19 mouse cellular contexts compared by ENCODE assay signal in the genomic region with DNA sequence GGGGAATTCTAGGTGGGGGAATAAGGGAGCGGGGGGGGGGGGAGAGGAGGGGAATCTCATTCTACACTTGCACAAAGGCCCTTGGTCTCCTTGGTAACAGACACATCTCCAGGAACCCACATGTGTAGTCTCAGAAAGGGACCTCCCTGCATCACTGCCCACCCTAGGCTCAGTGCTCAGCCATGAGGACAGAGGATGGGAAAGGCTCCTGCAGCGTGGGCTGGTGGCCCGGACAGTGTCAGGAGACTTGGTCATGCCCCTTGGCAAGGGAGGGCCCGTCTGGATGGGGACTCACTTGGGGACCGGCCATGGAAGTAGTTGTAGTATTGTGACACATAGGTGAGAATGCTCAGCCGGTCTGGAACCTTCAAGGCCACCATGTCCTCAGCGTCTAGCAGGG. TPM values are rescaled to one million over a fixed set of nuclear protein-coding genes. Genes with fewer than 3 reads are reported as not detected.
DNase-seq lines count a peak whose midpoint lies in the region; ATAC-seq and TF ChIP-seq lines count a peak whose summit lies in the region.
"Had no signal": no experiment of that assay in that cellular context is flagged by ENCODE, and none has a peak within 500 bp of the region (broad histone marks: within the 10 kb centered on the region; RNA-seq: fewer than 3 reads in every experiment).

No protein-coding gene starts in this region.

- no peak for TF ChIP-seq CTCF in thymus, adult 2 months (IDR thresholded peaks at IDR 0.05; ENCODE audit: borderline replicate concordance, control insufficient read depth, extremely low read depth, insufficient read depth, low read length, poor library complexity)

- H3K9ac ChIP-seq in liver, embryonic 13.5 days, result no peak overlapping the region
- H3K9ac ChIP-seq in liver, embryonic 11.5 days (ENCODE audit: low read depth, low read length), result no peak overlapping the region
- no peak overlapping the region for H3K9ac ChIP-seq in hindbrain, embryonic 11.5 days (ENCODE audit: low read depth, low read length)
- no peak overlapping the region for H3K9ac ChIP-seq in midbrain, embryonic 12.5 days (replicated peaks)
- H3K9ac ChIP-seq: heart, embryonic 15.5 days; kidney, embryonic 15.5 days; neural tube, embryonic 12.5 days had no signal

- TF ChIP-seq POLR2A in thymus, adult 2 months (IDR thresholded peaks at IDR 0.05; ENCODE audit: control insufficient read depth, extremely low read depth, insufficient read depth, low read length, poor library complexity), result no peak

- ATAC-seq in liver, embryonic 13.5 days (ENCODE audit: low read depth), result no peak
- no peak for ATAC-seq in liver, embryonic 11.5 days (replicated peaks; ENCODE audit: low FRiP score)
- 0 out of 2 replicates have a peak, but pooled peaks have one; percentile 38 for ATAC-seq in hindbrain, embryonic 11.5 days (ENCODE audit: low FRiP score)
- ATAC-seq in midbrain, embryonic 12.5 days (ENCODE audit: low FRiP score, low read depth), result 0 out of 2 replicates have a peak, but pooled peaks have one; percentile 6
- ATAC-seq: inflammation-experienced regulatory T-cells, adult 6 months had no signal

- no peaks in the 10 kb centered on the region for H3K27me3 ChIP-seq in liver, embryonic 13.5 days
- no peaks in the 10 kb centered on the region for H3K27me3 ChIP-seq in liver, embryonic 11.5 days (replicated peaks; ENCODE audit: control insufficient read depth, insufficient read depth, low read length)
- H3K27me3 ChIP-seq in hindbrain, embryonic 11.5 days (ENCODE audit: control insufficient read depth, insufficient read depth, low read length), result no peaks in the 10 kb centered on the region
- H3K27me3 ChIP-seq in midbrain, embryonic 12.5 days, result no peaks in the 10 kb centered on the region
- no peaks in the 10 kb centered on the region for H3K27me3 ChIP-seq in thymus, adult 2 months (ENCODE audit: control insufficient read depth, insufficient read depth, low read length)
- H3K27me3 ChIP-seq: heart, embryonic 15.5 days; kidney, embryonic 15.5 days; neural tube, embryonic 12.5 days had no signal

- no peak overlapping the region for H3K4me2 ChIP-seq in liver, embryonic 13.5 days
- no peak overlapping the region for H3K4me2 ChIP-seq in liver, embryonic 11.5 days
- H3K4me2 ChIP-seq in hindbrain, embryonic 11.5 days (replicated peaks; ENCODE audit: low read depth, low read length), result no peak overlapping the region
- no peak overlapping the region for H3K4me2 ChIP-seq in midbrain, embryonic 12.5 days (replicated peaks)
- H3K4me2 ChIP-seq: heart, embryonic 15.5 days; kidney, embryonic 15.5 days; neural tube, embryonic 12.5 days had no signal

- H3K4me3 ChIP-seq in liver, embryonic 13.5 days (replicated peaks), result no peak overlapping the region
- H3K4me3 ChIP-seq in liver, embryonic 11.5 days (ENCODE audit: low read depth, low read length), result no peak overlapping the region
- no peak overlapping the region for H3K4me3 ChIP-seq in hindbrain, embryonic 11.5 days (ENCODE audit: low read depth, low read length)
- H3K4me3 ChIP-seq in midbrain, embryonic 12.5 days, result no peak overlapping the region
- no peak overlapping the region for H3K4me3 ChIP-seq in thymus, adult 2 months (ENCODE audit: control insufficient read depth, insufficient read depth, low read length)
- H3K4me3 ChIP-seq: erythroblast, embryonic 14.5 days; heart, embryonic 15.5 days; kidney, embryonic 15.5 days; layer of hippocampus, adult 2 months; left cerebral cortex, adult 2 months; neural tube, embryonic 12.5 days had no signal

- peak; percentile 34 for DNase-seq in adrenal gland, postnatal 14 days
- no peak for DNase-seq in adrenal gland, postnatal 36 days
- DNase-seq in liver, embryonic 13.5 days, result no peak
- DNase-seq in liver, embryonic 11.5 days (ENCODE audit: low spot score), result no peak
- no peak for DNase-seq in hindbrain, embryonic 11.5 days (ENCODE audit: low spot score)
- DNase-seq in thymus, adult 2 months, result no peak
- no peak for DNase-seq in layer of hippocampus, postnatal 14 days (ENCODE audit: low spot score in 2 of 2)
- DNase-seq: adrenal gland, adult 8-10 months; cerebellum, adult 9-11 months; right cerebral cortex, postnatal 4 days; thymus, postnatal 25 days had no signal

- WGBS in liver, embryonic 13.5 days (ENCODE audit: insufficient replicate concordance), result 74% methylated on average over 7 of the region's 7 CpGs
- 77% methylated on average over 7 of the region's 7 CpGs for WGBS in liver, embryonic 11.5 days
- 75% methylated on average over 7 of the region's 7 CpGs for WGBS in hindbrain, embryonic 11.5 days
- 70% methylated on average over 7 of the region's 7 CpGs for WGBS in midbrain, embryonic 12.5 days
- WGBS in thymus, adult 2 months, result 87% methylated on average over 7 of the region's 7 CpGs

- peaks cover 26% of the 10 kb centered on the region for H3K4me1 ChIP-seq in liver, embryonic 13.5 days (replicated peaks)
- peaks cover 7% of the 10 kb centered on the region for H3K4me1 ChIP-seq in liver, embryonic 11.5 days (replicated peaks; ENCODE audit: control insufficient read depth, insufficient read depth, low read length)
- peaks cover 3% of the 10 kb centered on the region; the same call in 1 of the 2 replicates for H3K4me1 ChIP-seq in hindbrain, embryonic 11.5 days (replicated peaks; ENCODE audit: control insufficient read depth, insufficient read depth, low read length)
- H3K4me1 ChIP-seq in midbrain, embryonic 12.5 days, result peaks cover 7% of the 10 kb centered on the region
- no peaks in the 10 kb centered on the region for H3K4me1 ChIP-seq in thymus, adult 2 months (replicated peaks; ENCODE audit: control insufficient read depth, insufficient read depth, low read length)
- H3K4me1 ChIP-seq: neural tube, embryonic 12.5 days had no signal

- H3K9me3 ChIP-seq in liver, embryonic 13.5 days (replicated peaks), result no peaks in the 10 kb centered on the region
- no peaks in the 10 kb centered on the region for H3K9me3 ChIP-seq in liver, embryonic 11.5 days (ENCODE audit: control insufficient read depth, low read length)
- H3K9me3 ChIP-seq in hindbrain, embryonic 11.5 days (ENCODE audit: control insufficient read depth, low read length), result no peaks in the 10 kb centered on the region
- no peaks in the 10 kb centered on the region for H3K9me3 ChIP-seq in midbrain, embryonic 12.5 days
- H3K9me3 ChIP-seq: heart, embryonic 15.5 days; kidney, embryonic 15.5 days; neural tube, embryonic 12.5 days had no signal

- H3K27ac ChIP-seq in liver, embryonic 13.5 days, result peak overlapping the region; percentile 53; the same call in 1 of the 2 replicates
- no peak overlapping the region for H3K27ac ChIP-seq in liver, embryonic 11.5 days (ENCODE audit: low read depth, low read length)
- no peak overlapping the region for H3K27ac ChIP-seq in hindbrain, embryonic 11.5 days (ENCODE audit: low read depth, low read length)
- H3K27ac ChIP-seq in midbrain, embryonic 12.5 days (replicated peaks), result no peak overlapping the region
- H3K27ac ChIP-seq in thymus, adult 2 months (ENCODE audit: control insufficient read depth, insufficient read depth, low read length), result no peak overlapping the region
- H3K27ac ChIP-seq: heart, embryonic 15.5 days; kidney, embryonic 15.5 days; layer of hippocampus, adult 2 months; left cerebral cortex, adult 2 months; neural tube, embryonic 12.5 days had no signal

- H3K36me3 ChIP-seq in liver, embryonic 13.5 days, result peaks cover 84% of the 10 kb centered on the region
- peaks cover 2% of the 10 kb centered on the region; the same call in 1 of the 2 replicates for H3K36me3 ChIP-seq in liver, embryonic 11.5 days (ENCODE audit: control insufficient read depth, insufficient read depth, low read length)
- no peaks in the 10 kb centered on the region for H3K36me3 ChIP-seq in hindbrain, embryonic 11.5 days (ENCODE audit: control insufficient read depth, insufficient read depth, low read length)
- 0 out of 2 replicates have a peak, but pooled peaks cover 4% of the 10 kb centered on the region for H3K36me3 ChIP-seq in midbrain, embryonic 12.5 days
- no peaks in the 10 kb centered on the region for H3K36me3 ChIP-seq in thymus, adult 2 months (ENCODE audit: control insufficient read depth, insufficient read depth, low read length)
- H3K36me3 ChIP-seq: heart, embryonic 15.5 days; kidney, embryonic 15.5 days had no signal

RNA-seq across cellular contexts. Expression of a gene that starts 17.2 kb away (rescaled TPM):
- 8.0 and 8.7 TPM in 2 replicates for total RNA-seq in adrenal gland, postnatal 14 days (2021)
- 10 to 100 TPM; 10.5 to 11.2 TPM for total RNA-seq in adrenal gland, postnatal 36 days (2021)
- polyA plus RNA-seq in liver, embryonic 13.5 days (2015; fragmentation: Nextera tagmentation; extraction: Ambion mirVana), result 9.8 and 12.1 TPM in 2 replicates
- 17.1 and 18.5 TPM in 2 replicates for polyA plus RNA-seq in liver, embryonic 11.5 days (2014; fragmentation: Nextera tagmentation; extraction: Ambion mirVana)
- 4.0 and 4.9 TPM in 2 replicates for polyA plus RNA-seq in hindbrain, embryonic 11.5 days (2014; fragmentation: Nextera tagmentation; extraction: Ambion mirVana)
- polyA plus RNA-seq in midbrain, embryonic 12.5 days (2016; fragmentation: Nextera tagmentation; extraction: Ambion mirVana), result 7.8 and 8.4 TPM in 2 replicates
- polyA plus RNA-seq in thymus, adult 2 months (2012; rRNA removed), result 6.3 and 6.7 TPM in 2 replicates
- total RNA-seq in layer of hippocampus, postnatal 14 days (2021), result 1 to 10 TPM; 2.5 to 2.6 TPM
- polyA plus RNA-seq: inflammation-experienced regulatory T-cells, adult 6 months had no signal

RNA-seq across cellular contexts. Expression of a gene that starts 56.5 kb away (rescaled TPM):
- 46.7 and 48.2 TPM in 2 replicates for total RNA-seq in adrenal gland, postnatal 14 days (2021)
- total RNA-seq in adrenal gland, postnatal 36 days (2021), result 10 to 100 TPM; 51.3 to 54.3 TPM
- polyA plus RNA-seq in liver, embryonic 13.5 days (2015; fragmentation: Nextera tagmentation; extraction: Ambion mirVana), result 12.7 and 13.8 TPM in 2 replicates
- polyA plus RNA-seq in liver, embryonic 11.5 days (2014; fragmentation: Nextera tagmentation; extraction: Ambion mirVana), result 34.9 TPM in 2 replicates
- polyA plus RNA-seq in hindbrain, embryonic 11.5 days (2014; fragmentation: Nextera tagmentation; extraction: Ambion mirVana), result 26.3 and 28.3 TPM in 2 replicates
- polyA plus RNA-seq in midbrain, embryonic 12.5 days (2016; fragmentation: Nextera tagmentation; extraction: Ambion mirVana), result 36.3 and 39.8 TPM in 2 replicates
- 214 and 251 TPM in 2 replicates for polyA plus RNA-seq in thymus, adult 2 months (2012; rRNA removed)
- total RNA-seq in layer of hippocampus, postnatal 14 days (2021), result 10 to 100 TPM; 83.6 to 97.2 TPM

Comparison
In these comparisons a context has a peak if more than half of its experiments do, and no peak if none do; other contexts are left out.
1. ATAC-seq: peak in hindbrain, embryonic 11.5 days (single experiment) and midbrain, embryonic 12.5 days (single experiment); none in liver, embryonic 13.5 days (single experiment) and liver, embryonic 11.5 days (single experiment).